Mouse (Mus musculus) olfactory bulb, adult 2 months (tissue): ENCODE measurements around the gene Ssh1. TPM values are rescaled to one million over a fixed set of nuclear protein-coding genes. Genes with fewer than 3 reads are reported as not detected.
A peak's percentile ranks its signal among the peaks of the same experiment; 100 is the strongest.

Experiments
- H3K27ac ChIP-seq: fragments of 200-500 bp; 2 replicates; pipeline ENCODE4 v1.5.1; 2012; ENCODE audit warnings: low read depth, low read length; ENCODE audit not compliant: insufficient read depth
- H3K4me1 ChIP-seq: fragments of 200-500 bp; 2 replicates; pipeline ENCODE4 v1.6.1; 2012; ENCODE audit warnings: low read length; ENCODE audit not compliant: control insufficient read depth, insufficient read depth
- H3K4me3 ChIP-seq: fragments of 200-500 bp; 2 replicates; pipeline ENCODE4 v1.5.1; 2012; ENCODE audit warnings: mild to moderate bottlenecking, low read depth, low read length, moderate library complexity; ENCODE audit not compliant: insufficient read depth
- CTCF ChIP-seq: fragments of 200-500 bp; IDR thresholded peaks from 2 replicates; pipeline ENCODE4 v1.5.1; 2012; ENCODE audit warnings: low read depth, mild to moderate bottlenecking, low read length, moderate library complexity; ENCODE audit not compliant: insufficient read depth
- POLR2A ChIP-seq: fragments of 200-500 bp; IDR thresholded peaks from 2 replicates; pipeline ENCODE4 v1.6.1; 2012; ENCODE audit warnings: mild to moderate bottlenecking, low read depth, low read length, moderate library complexity; ENCODE audit not compliant: insufficient read depth
- WGBS: fragments of 180-500 bp; shearing (Covaris S2); methylation state at CpG from one replicate; pipeline ENCODE4 v1.1.7; 2018; 5-methylcytosine and 5-hydroxymethylcytosine counted together
- polyA plus RNA-seq: library from polyadenylated mRNA; stranded (reverse); fragments of >200 nt; gene quantifications from 2 replicates; pipeline ENCODE4 v1.2.4, GENCODE M21; 2012; ENCODE audit warnings: low replicate concordance; ENCODE audit not compliant: missing spikeins, insufficient read depth, insufficient read length

Gene Ssh1
- not detected in 2 replicates for polyA plus RNA-seq

GRCm38 (mm10) chr5:113993487-113994465 is at the start of gene Ssh1:
Gene Ssh1 (minus strand): TSS chr5:113993894.
- H3K4me1 ChIP-seq: peaks cover 37% of the 10 kb centered on the region
- peak within 1 kb of the TSS; percentile 89 for H3K27ac ChIP-seq
- peak within 1 kb of the TSS; percentile 99 for H3K4me3 ChIP-seq
- under 1% methylated on average over 74 of the region's 83 CpGs for WGBS
- TF ChIP-seq CTCF (no peak), POLR2A (no peak)

- Histone ChIP-seq H3K4me3 (no peak overlapping the region), H3K4me1 (peaks cover 3% of the 10 kb centered on the region; the same call in 1 of the 2 replicates), H3K27ac (no peak overlapping the region)
- 39% methylated on average over 15 of the region's 15 CpGs for WGBS
- TF ChIP-seq POLR2A (no peak), CTCF (no peak)
Measured at GRCm38 (mm10) chr5:114041327-114041930, 47.7 kb upstream of the Ssh1 start.

- no peak for TF ChIP-seq CTCF
- no peak for TF ChIP-seq POLR2A
- H3K4me3 ChIP-seq: no peak overlapping the region
- no peak overlapping the region for H3K27ac ChIP-seq
- peaks cover 3% of the 10 kb centered on the region; the same call in 1 of the 2 replicates for H3K4me1 ChIP-seq
- 70% methylated on average over 1 of the region's 1 CpGs for WGBS
Measured at GRCm38 (mm10) chr5:114040911-114041310, 47.2 kb upstream of the Ssh1 start.

- 21% methylated on average over 8 of the region's 8 CpGs for WGBS
- Histone ChIP-seq H3K27ac (no peak overlapping the region), H3K4me1 (peaks cover 6% of the 10 kb centered on the region; the same call in 1 of the 2 replicates), H3K4me3 (no peak overlapping the region)
- TF ChIP-seq CTCF: no peak
Measured at GRCm38 (mm10) chr5:114040508-114040907, 46.8 kb upstream of the Ssh1 start.

GRCm38 (mm10) chr5:114035111-114035510 is 41.4 kb upstream of the Ssh1 start:
- 56% methylated on average over 10 of the region's 10 CpGs for WGBS
- Histone ChIP-seq H3K27ac (no peak overlapping the region), H3K4me3 (no peak overlapping the region), H3K4me1 (peaks cover 14% of the 10 kb centered on the region)
- no peak for TF ChIP-seq CTCF
- TF ChIP-seq POLR2A: no peak

GRCm38 (mm10) chr5:114034393-114034792 is 40.7 kb upstream of the Ssh1 start:
- Histone ChIP-seq H3K27ac (no peak overlapping the region), H3K4me3 (no peak overlapping the region), H3K4me1 (peaks cover 14% of the 10 kb centered on the region)
- WGBS: 88% methylated on average over 7 of the region's 7 CpGs
- TF ChIP-seq CTCF (no peak), POLR2A (no peak)

GRCm38 (mm10) chr5:114032161-114032763 is 38.6 kb upstream of the Ssh1 start:
- WGBS: 77% methylated on average over 3 of the region's 3 CpGs
- no peak overlapping the region for H3K4me3 ChIP-seq
- peaks cover 14% of the 10 kb centered on the region for H3K4me1 ChIP-seq
- TF ChIP-seq POLR2A (no peak), CTCF (no peak)
- H3K27ac ChIP-seq: no peak overlapping the region

- Histone ChIP-seq H3K4me1 (peaks cover 9% of the 10 kb centered on the region), H3K4me3 (no peak overlapping the region), H3K27ac (no peak overlapping the region)
- 93% methylated on average over 12 of the region's 12 CpGs for WGBS
- TF ChIP-seq CTCF (peak; percentile 9; the same call in 1 of the 2 replicates), POLR2A (no peak)
Measured at GRCm38 (mm10) chr5:114030652-114031051, 37.0 kb upstream of the Ssh1 start.
